Mouse (Mus musculus) limb, embryonic 12.5 days (tissue): ENCODE measurements at regions not wholly inside any gene's neighbourhood (a gene's known extent, or its start where the extent isn't known, plus 50 kb on each side); places are given as distances from the start of the nearest gene placed in this dataset.

Experiments
- ATAC-seq: fragments of 200-750 bp; cut with Nextera tagmentation; 2 replicates; pipeline ENCODE4 v1.8.0; 2017; ENCODE audit warnings: low read depth, moderate TSS enrichment; ENCODE audit not compliant: insufficient number of reproducible peaks, insufficient read depth, low FRiP score, low TSS enrichment
- H3K27ac ChIP-seq: fragments of 300-500 bp; sonication (generic); 2 replicates; pipeline ENCODE4 v1.5.1; 2016; ENCODE audit warnings: mild to moderate bottlenecking, moderate library complexity
- H3K27me3 ChIP-seq: fragments of 300-500 bp; sonication (generic); 2 replicates; pipeline ENCODE4 v1.6.1; 2016; ENCODE audit warnings: mild to moderate bottlenecking, moderate library complexity
- H3K36me3 ChIP-seq: fragments of 300-500 bp; sonication (generic); 2 replicates; pipeline ENCODE4 v1.6.1; 2016; ENCODE audit warnings: mild to moderate bottlenecking, moderate library complexity
- H3K4me1 ChIP-seq: fragments of 300-500 bp; sonication (generic); replicated peaks from 2 replicates; pipeline ENCODE4 v1.6.1; 2016
- H3K4me2 ChIP-seq: fragments of 300-500 bp; sonication (generic); 2 replicates; pipeline ENCODE4 v1.6.1; 2016; ENCODE audit warnings: mild to moderate bottlenecking, moderate library complexity
- H3K4me3 ChIP-seq: fragments of 300-500 bp; sonication (generic); replicated peaks from 2 replicates; pipeline ENCODE4 v1.5.1; 2016; ENCODE audit warnings: mild to moderate bottlenecking
- H3K9ac ChIP-seq: fragments of 300-500 bp; sonication (generic); replicated peaks from 2 replicates; pipeline ENCODE4 v1.6.1; 2016; ENCODE audit warnings: mild to moderate bottlenecking, moderate library complexity
- H3K9me3 ChIP-seq: fragments of 300-500 bp; sonication (generic); 2 replicates; pipeline ENCODE4 v1.6.1; 2016; ENCODE audit warnings: mild to moderate bottlenecking, moderate library complexity
- WGBS: fragments of 180-500 bp; shearing (Covaris S2); methylation state at CpG from one replicate; pipeline ENCODE4 v1.1.7; 2016; 5-methylcytosine and 5-hydroxymethylcytosine counted together

- H3K27ac ChIP-seq, result peak overlapping the region; percentile 32; the same call in 1 of the 2 replicates
- H3K4me1 ChIP-seq, result peaks cover 43% of the 10 kb centered on the region
- no peak for ATAC-seq
- no peaks in the 10 kb centered on the region for H3K27me3 ChIP-seq
- 74% methylated on average over 8 of the region's 8 CpGs for WGBS
- H3K36me3 ChIP-seq, result no peaks in the 10 kb centered on the region
- H3K9ac ChIP-seq, result no peak overlapping the region
- no peaks in the 10 kb centered on the region for H3K9me3 ChIP-seq
- H3K4me2 ChIP-seq, result no peak overlapping the region
- H3K4me3 ChIP-seq, result no peak overlapping the region
These were observed 54.4 kb downstream of the Irf2bpl start for GRCm38 (mm10) chr12:86830247-86830585.

- H3K4me1 ChIP-seq, result peaks cover 48% of the 10 kb centered on the region
- no peaks in the 10 kb centered on the region for H3K9me3 ChIP-seq
- H3K27ac ChIP-seq, result peak overlapping the region; percentile 32; the same call in 1 of the 2 replicates
- H3K27me3 ChIP-seq, result no peaks in the 10 kb centered on the region
- no peak overlapping the region for H3K9ac ChIP-seq
- no peak for ATAC-seq
- no peaks in the 10 kb centered on the region for H3K36me3 ChIP-seq
- no peak overlapping the region for H3K4me3 ChIP-seq
- H3K4me2 ChIP-seq, result no peak overlapping the region
- WGBS, result 70% methylated on average over 16 of the region's 16 CpGs
These were observed 54.9 kb downstream of the Irf2bpl start for GRCm38 (mm10) chr12:86829581-86830246.

GRCm38 (mm10) chr12:86827241-86827606, 57.4 kb downstream of the Irf2bpl start:
- no peak overlapping the region for H3K4me2 ChIP-seq
- H3K27ac ChIP-seq, result no peak overlapping the region
- ATAC-seq, result no peak
- no peak overlapping the region for H3K4me3 ChIP-seq
- 89% methylated on average over 2 of the region's 2 CpGs for WGBS
- H3K36me3 ChIP-seq, result no peaks in the 10 kb centered on the region
- H3K9me3 ChIP-seq, result no peaks in the 10 kb centered on the region
- H3K27me3 ChIP-seq, result no peaks in the 10 kb centered on the region
- H3K4me1 ChIP-seq, result peaks cover 53% of the 10 kb centered on the region
- no peak overlapping the region for H3K9ac ChIP-seq

- Histone ChIP-seq H3K27me3 (no peaks in the 10 kb centered on the region), H3K4me3 (no peak overlapping the region), H3K4me2 (no peak overlapping the region), H3K9me3 (no peaks in the 10 kb centered on the region), H3K9ac (no peak overlapping the region), H3K4me1 (peaks cover 47% of the 10 kb centered on the region), H3K27ac (0 out of 2 replicates have a peak overlapping the region, but pooled peaks have one; percentile 41), H3K36me3 (no peaks in the 10 kb centered on the region)
- no peak for ATAC-seq
- 70% methylated on average over 13 of the region's 13 CpGs for WGBS
These were observed 58.0 kb downstream of the Irf2bpl start for GRCm38 (mm10) chr12:86826420-86827240.

- Histone ChIP-seq H3K4me1 (peaks cover 45% of the 10 kb centered on the region), H3K9me3 (no peaks in the 10 kb centered on the region), H3K4me2 (no peak overlapping the region), H3K27ac (peak overlapping the region; percentile 99), H3K4me3 (no peak overlapping the region), H3K36me3 (no peaks in the 10 kb centered on the region), H3K9ac (no peak overlapping the region), H3K27me3 (no peaks in the 10 kb centered on the region)
- ATAC-seq, result no peak
- 63% methylated on average over 6 of the region's 6 CpGs for WGBS
These were observed 58.8 kb downstream of the Irf2bpl start for GRCm38 (mm10) chr12:86825584-86826419.

- WGBS, result 16% methylated on average over 14 of the region's 14 CpGs
- H3K27ac ChIP-seq, result peak overlapping the region; percentile 99
- no peak overlapping the region for H3K9ac ChIP-seq
- ATAC-seq, result peak; percentile 18
- peaks cover 40% of the 10 kb centered on the region for H3K4me1 ChIP-seq
- H3K36me3 ChIP-seq, result no peaks in the 10 kb centered on the region
- no peaks in the 10 kb centered on the region for H3K9me3 ChIP-seq
- H3K27me3 ChIP-seq, result no peaks in the 10 kb centered on the region
- H3K4me2 ChIP-seq, result peak overlapping the region; percentile 52
- 0 out of 2 replicates have a peak overlapping the region, but pooled peaks have one; percentile 4 for H3K4me3 ChIP-seq
These were observed 59.6 kb downstream of the Irf2bpl start for GRCm38 (mm10) chr12:86824860-86825583.

- 2% methylated on average over 29 of the region's 29 CpGs for WGBS
- ATAC-seq, result peak; percentile 90
- peak overlapping the region; percentile 54 for H3K9ac ChIP-seq
- H3K4me3 ChIP-seq, result peak overlapping the region; percentile 23
- peak overlapping the region; percentile 99 for H3K27ac ChIP-seq
- peaks cover 35% of the 10 kb centered on the region for H3K4me1 ChIP-seq
- peak overlapping the region; percentile 52 for H3K4me2 ChIP-seq
- no peaks in the 10 kb centered on the region for H3K27me3 ChIP-seq
- no peaks in the 10 kb centered on the region for H3K36me3 ChIP-seq
- H3K9me3 ChIP-seq, result no peaks in the 10 kb centered on the region
These were observed 60.6 kb downstream of the Irf2bpl start for GRCm38 (mm10) chr12:86823855-86824589.

GRCm38 (mm10) chr12:86823488-86823854, 61.1 kb downstream of the Irf2bpl start:
- Histone ChIP-seq H3K9me3 (no peaks in the 10 kb centered on the region), H3K27ac (peak overlapping the region; percentile 99), H3K36me3 (no peaks in the 10 kb centered on the region), H3K4me1 (peaks cover 37% of the 10 kb centered on the region), H3K4me3 (peak overlapping the region; percentile 23), H3K27me3 (no peaks in the 10 kb centered on the region), H3K9ac (peak overlapping the region; percentile 54), H3K4me2 (peak overlapping the region; percentile 52)
- ATAC-seq, result no peak; the same call in 1 of the 2 replicates
- 66% methylated on average over 2 of the region's 4 CpGs for WGBS

GRCm38 (mm10) chr12:86821183-86821582, 63.4 kb downstream of the Irf2bpl start:
- H3K4me2 ChIP-seq, result no peak overlapping the region
- peak overlapping the region; percentile 50 for H3K27ac ChIP-seq
- ATAC-seq, result no peak
- H3K36me3 ChIP-seq, result no peaks in the 10 kb centered on the region
- no peaks in the 10 kb centered on the region for H3K27me3 ChIP-seq
- WGBS, result 59% methylated on average over 6 of the region's 6 CpGs
- H3K4me1 ChIP-seq, result peaks cover 55% of the 10 kb centered on the region
- no peak overlapping the region for H3K4me3 ChIP-seq
- no peak overlapping the region for H3K9ac ChIP-seq
- no peaks in the 10 kb centered on the region for H3K9me3 ChIP-seq

GRCm38 (mm10) chr12:86819568-86819967, 65.0 kb downstream of the Irf2bpl start:
- no peaks in the 10 kb centered on the region for H3K9me3 ChIP-seq
- peaks cover 49% of the 10 kb centered on the region for H3K4me1 ChIP-seq
- H3K4me2 ChIP-seq, result no peak overlapping the region
- no peaks in the 10 kb centered on the region for H3K36me3 ChIP-seq
- ATAC-seq, result no peak
- H3K27me3 ChIP-seq, result no peaks in the 10 kb centered on the region
- H3K9ac ChIP-seq, result no peak overlapping the region
- no peak overlapping the region for H3K4me3 ChIP-seq
- no peak overlapping the region for H3K27ac ChIP-seq
- 96% methylated on average over 6 of the region's 6 CpGs for WGBS
